19 mouse cellular contexts compared by ENCODE assay signal in genomic region chr1:42770085-42770484, GRCm38 (mm10).
"Had no signal": no experiment of that assay in that cellular context is flagged by ENCODE, and none has a peak within 500 bp of the region (broad histone marks: within the 10 kb centered on the region; RNA-seq: fewer than 3 reads in every experiment).

No protein-coding gene starts in this region.

- H3K27ac ChIP-seq: kidney, embryonic 15.5 days; limb, embryonic 10.5 days; limb, embryonic 13.5 days; liver, embryonic 12.5 days; liver, embryonic 15.5 days; lung, embryonic 15.5 days; midbrain, embryonic 10.5 days had no signal

- H3K27me3 ChIP-seq: kidney, embryonic 15.5 days; lung, embryonic 15.5 days had no signal

- H3K36me3 ChIP-seq: kidney, embryonic 15.5 days; limb, embryonic 10.5 days; limb, embryonic 13.5 days; liver, embryonic 12.5 days; liver, embryonic 15.5 days; lung, embryonic 15.5 days; midbrain, embryonic 10.5 days had no signal

- H3K4me3 ChIP-seq: kidney, embryonic 15.5 days; limb, embryonic 10.5 days; limb, embryonic 13.5 days; liver, embryonic 12.5 days; liver, embryonic 15.5 days; lung, embryonic 15.5 days; megakaryocyte, embryonic 14.5 days; midbrain, embryonic 10.5 days had no signal

- DNase-seq: kidney, adult 11 months; kidney, adult 8-10 months; kidney, postnatal 10 days; kidney, postnatal 36 days; liver; lung, adult 18-20 months; lung, postnatal 10 days; lung, postnatal 36 days; thymus, adult 18-20 months; thymus, postnatal 36 days had no signal

- H3K4me2 ChIP-seq: kidney, embryonic 15.5 days; limb, embryonic 13.5 days; liver, embryonic 12.5 days; liver, embryonic 15.5 days; lung, embryonic 15.5 days had no signal

- H3K4me1 ChIP-seq: liver, embryonic 12.5 days; liver, embryonic 15.5 days; lung, embryonic 15.5 days; megakaryocyte, embryonic 14.5 days had no signal

- H3K9ac ChIP-seq: kidney, embryonic 15.5 days; limb, embryonic 13.5 days; liver, embryonic 12.5 days; liver, embryonic 15.5 days; lung, embryonic 15.5 days had no signal

- H3K9me3 ChIP-seq: kidney, embryonic 15.5 days; limb, embryonic 10.5 days; limb, embryonic 13.5 days; liver, embryonic 12.5 days; liver, embryonic 15.5 days; lung, embryonic 15.5 days; megakaryocyte, embryonic 14.5 days; midbrain, embryonic 10.5 days had no signal

- ATAC-seq: liver, embryonic 12.5 days; midbrain, embryonic 16.5 days had no signal
